Mouse (Mus musculus) E14TG2a.4 (cell line): ENCODE results near the gene Abcb1b.

Experiments used
- H3K27me3 ChIP-seq: 2 replicates; pipeline ENCODE4 v1.6.1; 2014; ENCODE audit warnings: low read length, control low read depth; ENCODE audit not compliant: insufficient read depth
- H3K36me3 ChIP-seq: 2 replicates; pipeline ENCODE4 v1.6.1; 2014; ENCODE audit warnings: low read length, control low read depth; ENCODE audit not compliant: insufficient read depth
- H3K4me1 ChIP-seq: replicated peaks from 2 replicates; pipeline ENCODE4 v1.6.1; 2014; ENCODE audit warnings: low read depth, low read length, control low read depth
- H3K4me3 ChIP-seq: replicated peaks from 2 replicates; pipeline ENCODE4 v1.5.1; 2014; ENCODE audit warnings: mild to moderate bottlenecking, low read length
- H3K9me3 ChIP-seq: 2 replicates; pipeline ENCODE4 v1.6.1; 2014; ENCODE audit warnings: low read length, control low read depth
- CTCF ChIP-seq: conservative IDR thresholded peaks from 2 replicates; pipeline ENCODE4 v1.5.1; 2014; ENCODE audit warnings: low read length
- NANOG ChIP-seq: IDR thresholded peaks from 2 replicates; pipeline ENCODE4 v1.6.1; 2014; ENCODE audit warnings: borderline replicate concordance, low read length, mixed read lengths
- POU5F1 ChIP-seq: IDR thresholded peaks from 2 replicates; pipeline ENCODE4 v1.6.1; 2014; ENCODE audit warnings: low read length, borderline replicate concordance

The Abcb1b gene

DNA sequence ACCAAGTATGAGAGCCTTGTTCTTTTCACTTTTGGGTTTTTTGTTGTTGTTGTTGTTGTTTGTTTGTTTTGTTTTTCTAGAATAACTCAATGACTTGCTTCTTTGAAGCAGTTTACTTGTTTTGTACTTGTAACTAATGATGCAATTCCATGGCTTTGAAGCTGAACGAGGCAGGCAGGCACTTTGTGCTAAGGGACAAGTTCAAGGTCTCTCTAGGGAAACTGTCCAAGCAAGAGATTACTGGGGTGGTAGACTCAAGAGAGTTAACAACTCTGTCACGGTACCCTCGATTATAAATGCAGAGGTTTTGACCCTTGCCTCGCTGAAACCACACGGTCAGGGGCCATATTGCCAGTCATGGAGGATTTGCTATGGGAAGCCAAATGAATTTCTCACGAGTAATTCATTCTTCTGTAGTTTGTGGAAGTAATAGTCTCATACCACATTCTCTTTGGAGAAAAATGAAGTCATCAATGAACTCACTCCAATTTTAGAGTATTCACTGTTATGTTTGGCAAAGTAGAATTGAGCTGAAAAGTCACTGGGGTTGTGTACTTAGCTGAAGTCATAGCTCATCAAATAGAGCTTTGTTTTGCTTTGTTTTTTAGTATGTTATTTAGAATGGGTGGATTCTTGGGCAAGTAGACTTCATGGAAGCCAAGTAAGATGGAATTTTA is 104.3 kb downstream of the Abcb1b start:
- Histone ChIP-seq H3K4me3 (no peak overlapping the region), H3K4me1 (peaks cover 6% of the 10 kb centered on the region; the same call in 1 of the 2 replicates), H3K27me3 (no peaks in the 10 kb centered on the region), H3K9me3 (no peaks in the 10 kb centered on the region), H3K36me3 (no peaks in the 10 kb centered on the region)
- TF ChIP-seq POU5F1 (no peak), CTCF (no peak), NANOG (no peak)

DNA sequence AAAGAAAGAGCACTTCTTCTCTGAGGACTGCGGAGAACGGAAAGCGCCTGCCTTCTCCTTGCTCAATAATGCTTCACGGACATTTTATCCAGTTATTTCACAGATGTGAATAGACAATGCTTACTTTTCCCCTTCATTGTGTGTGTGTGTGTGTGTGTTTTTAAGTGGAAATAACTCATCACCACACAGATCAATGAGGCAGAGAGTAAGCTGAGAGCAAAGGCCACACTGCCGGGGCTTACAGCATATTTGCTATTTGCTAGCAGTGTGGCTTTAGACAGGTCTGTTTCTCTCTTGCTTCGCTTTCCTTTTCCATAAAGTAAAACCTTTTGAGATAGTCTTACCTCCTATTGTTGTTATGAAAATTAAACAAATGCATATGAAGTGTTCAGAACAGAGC is 106.6 kb downstream of the Abcb1b start:
- Histone ChIP-seq H3K4me3 (no peak overlapping the region), H3K9me3 (no peaks in the 10 kb centered on the region), H3K27me3 (no peaks in the 10 kb centered on the region), H3K36me3 (no peaks in the 10 kb centered on the region), H3K4me1 (no peaks in the 10 kb centered on the region)
- TF ChIP-seq NANOG (no peak), CTCF (no peak), POU5F1 (no peak)

DNA sequence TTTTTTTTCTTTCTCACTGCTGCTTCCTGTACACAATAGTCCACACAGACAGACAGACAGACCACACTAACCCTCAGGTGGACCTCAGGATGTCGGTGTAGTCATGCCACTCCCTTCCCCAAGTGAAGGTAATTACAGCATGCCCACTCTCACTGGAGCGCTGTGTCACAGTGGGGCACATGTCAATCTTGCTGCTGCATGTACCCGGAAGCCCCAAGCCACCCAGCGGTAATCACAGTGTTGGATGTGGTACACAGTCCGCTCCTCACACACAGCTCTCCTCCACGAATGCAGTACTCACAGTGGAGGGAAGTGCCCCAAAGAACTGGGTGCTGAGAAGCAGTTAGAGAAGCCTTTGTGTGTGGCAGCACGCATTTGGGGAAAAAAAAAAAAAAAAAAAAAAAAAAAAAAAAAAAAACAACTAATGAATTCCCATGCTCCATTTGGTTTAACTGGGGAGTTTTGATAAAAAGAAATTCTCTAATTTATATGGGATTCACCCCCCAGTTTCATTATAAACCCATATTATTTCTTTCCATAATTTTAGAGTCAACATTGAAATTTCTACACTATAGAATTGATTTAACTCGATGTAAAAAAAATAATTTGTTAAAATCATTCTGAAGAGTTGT is 113.7 kb downstream of the Abcb1b start:
- Histone ChIP-seq H3K4me3 (no peak overlapping the region), H3K27me3 (peaks cover 8% of the 10 kb centered on the region; the same call in 1 of the 2 replicates), H3K9me3 (no peaks in the 10 kb centered on the region), H3K36me3 (no peaks in the 10 kb centered on the region), H3K4me1 (no peaks in the 10 kb centered on the region)
- no peak for TF ChIP-seq NANOG
- TF ChIP-seq POU5F1 = no peak
- no peak for TF ChIP-seq CTCF
